26 mouse cellular contexts compared by ENCODE assay signal in genomic region chr17:48539326-48539725, GRCm38 (mm10).
"Had no signal": no experiment of that assay in that cellular context is flagged by ENCODE, and none has a peak within 500 bp of the region (broad histone marks: within the 10 kb centered on the region; RNA-seq: fewer than 3 reads in every experiment).

No protein-coding gene starts in this region.

- H3K4me2 ChIP-seq: intestine, embryonic 15.5 days; kidney, embryonic 15.5 days; limb, embryonic 12.5 days; limb, embryonic 15.5 days; liver, embryonic 11.5 days; lung, embryonic 14.5 days; midbrain, embryonic 13.5 days; neural tube, embryonic 13.5 days; stomach, embryonic 15.5 days had no signal

- H3K9me3 ChIP-seq: intestine, embryonic 15.5 days; limb, embryonic 12.5 days; limb, embryonic 15.5 days; midbrain, embryonic 13.5 days; neural tube, embryonic 13.5 days; stomach, embryonic 15.5 days had no signal

- DNase-seq: kidney, adult 11 months; kidney, adult 8-10 months; kidney, postnatal 10 days; kidney, postnatal 36 days; liver, postnatal 0 days; lung, embryonic 14.5 days; right cerebral cortex, postnatal 14 days; spleen, adult 18-20 months; thymus, adult 18-20 months; thymus, postnatal 36 days had no signal

- H3K4me1 ChIP-seq: megakaryocyte, embryonic 14.5 days; midbrain, embryonic 13.5 days had no signal

- H3K27me3 ChIP-seq: intestine, embryonic 15.5 days; kidney, embryonic 15.5 days; limb, embryonic 12.5 days; limb, embryonic 15.5 days; midbrain, embryonic 13.5 days; neural tube, embryonic 13.5 days; stomach, embryonic 15.5 days had no signal

- ATAC-seq: intestine, embryonic 15.5 days; liver, postnatal 0 days; lung, postnatal 0 days; midbrain, embryonic 13.5 days; midbrain, embryonic 16.5 days had no signal

- H3K9ac ChIP-seq: intestine, embryonic 15.5 days; kidney, embryonic 15.5 days; limb, embryonic 12.5 days; limb, embryonic 15.5 days; liver, embryonic 14.5 days; liver, postnatal 0 days; lung, embryonic 14.5 days; midbrain, embryonic 13.5 days; neural tube, embryonic 13.5 days; stomach, embryonic 15.5 days had no signal

- H3K4me3 ChIP-seq: intestine, embryonic 15.5 days; kidney, embryonic 15.5 days; layer of hippocampus, adult 2 months; limb, embryonic 12.5 days; limb, embryonic 15.5 days; megakaryocyte, embryonic 14.5 days; midbrain, embryonic 10.5 days; midbrain, embryonic 13.5 days; myocyte; neural tube, embryonic 13.5 days; stomach, embryonic 15.5 days had no signal

- H3K36me3 ChIP-seq: intestine, embryonic 15.5 days; kidney, embryonic 15.5 days; limb, embryonic 12.5 days; limb, embryonic 15.5 days; midbrain, embryonic 10.5 days; midbrain, embryonic 13.5 days; neural tube, embryonic 13.5 days; stomach, embryonic 15.5 days had no signal

- H3K27ac ChIP-seq: intestine, embryonic 15.5 days; kidney, embryonic 15.5 days; layer of hippocampus, adult 2 months; limb, embryonic 12.5 days; limb, embryonic 15.5 days; liver, embryonic 14.5 days; macrophage; midbrain, embryonic 10.5 days; midbrain, embryonic 13.5 days; neural tube, embryonic 13.5 days; stomach, embryonic 15.5 days had no signal
